Mouse (Mus musculus): Measurements from ENCODE around the gene Tspan4. TPM values are rescaled to one million over a fixed set of nuclear protein-coding genes. Genes with fewer than 3 reads are reported as not detected.

The Tspan4 gene
- polyA plus RNA-seq, 1 experiment from 2014 or later, result 72.8 TPM

GRCm38 (mm10) chr7:141433517-141434400, 41.3 kb upstream of the Tspan4 start:
- peak overlapping the region; percentile 51 for H3K4me3 ChIP-seq (replicated peaks)
- no peak for ATAC-seq (ENCODE audit: insufficient read depth, low FRiP score, low read depth)
- H3K27ac ChIP-seq, result no peak overlapping the region
- H3K36me3 ChIP-seq, result peaks cover 10% of the 10 kb centered on the region
- H3K4me2 ChIP-seq, result peak overlapping the region; percentile 93
- no peaks in the 10 kb centered on the region for H3K9me3 ChIP-seq
- 72% methylated on average over 15 of the region's 15 CpGs for WGBS
- peak overlapping the region; percentile 50; the same call in 1 of the 2 replicates for H3K9ac ChIP-seq
- no peaks in the 10 kb centered on the region for H3K27me3 ChIP-seq (replicated peaks)
- H3K4me1 ChIP-seq, result peaks cover 58% of the 10 kb centered on the region

- 16% methylated on average over 8 of the region's 8 CpGs for WGBS
- Histone ChIP-seq H3K4me3 (replicated peaks) (peak overlapping the region; percentile 51), H3K4me1 (peaks cover 51% of the 10 kb centered on the region), H3K36me3 (peaks cover 16% of the 10 kb centered on the region), H3K9ac (peak overlapping the region; percentile 50), H3K4me2 (peak overlapping the region; percentile 93), H3K27me3 (replicated peaks) (no peaks in the 10 kb centered on the region), H3K9me3 (no peaks in the 10 kb centered on the region), H3K27ac (peak overlapping the region; percentile 42)
- no peak for ATAC-seq (ENCODE audit: insufficient read depth, low FRiP score, low read depth)
These were observed 40.6 kb upstream of the Tspan4 start for GRCm38 (mm10) chr7:141434464-141434863.

GRCm38 (mm10) chr7:141435129-141435855, 39.7 kb upstream of the Tspan4 start:
- Histone ChIP-seq H3K27ac (peak overlapping the region; percentile 42), H3K4me2 (peak overlapping the region; percentile 93), H3K4me3 (replicated peaks) (peak overlapping the region; percentile 51), H3K4me1 (peaks cover 43% of the 10 kb centered on the region), H3K9me3 (no peaks in the 10 kb centered on the region), H3K36me3 (peaks cover 22% of the 10 kb centered on the region), H3K27me3 (replicated peaks) (no peaks in the 10 kb centered on the region), H3K9ac (0 out of 2 replicates have a peak overlapping the region, but pooled peaks have one; percentile 50)
- 5% methylated on average over 17 of the region's 17 CpGs for WGBS
- ATAC-seq (ENCODE audit: insufficient read depth, low FRiP score, low read depth), result peak; percentile 32; the same call in 1 of the 2 replicates

- H3K4me3 ChIP-seq (replicated peaks), result no peak overlapping the region
- H3K9me3 ChIP-seq, result no peaks in the 10 kb centered on the region
- no peak overlapping the region for H3K9ac ChIP-seq
- peaks cover 47% of the 10 kb centered on the region for H3K4me1 ChIP-seq
- H3K27ac ChIP-seq, result 0 out of 2 replicates have a peak overlapping the region, but pooled peaks have one; percentile 35
- peaks cover 20% of the 10 kb centered on the region for H3K36me3 ChIP-seq
- no peaks in the 10 kb centered on the region for H3K27me3 ChIP-seq (replicated peaks)
- H3K4me2 ChIP-seq, result peak overlapping the region; percentile 93
- WGBS, result 80% methylated on average over 9 of the region's 9 CpGs
- no peak for ATAC-seq (ENCODE audit: insufficient read depth, low FRiP score, low read depth)
These were observed 39.1 kb upstream of the Tspan4 start for GRCm38 (mm10) chr7:141435856-141436522.

- Histone ChIP-seq H3K9ac (no peak overlapping the region), H3K4me3 (replicated peaks) (peak overlapping the region; percentile 64), H3K4me2 (peak overlapping the region; percentile 86), H3K27ac (no peak overlapping the region), H3K36me3 (peaks cover 19% of the 10 kb centered on the region), H3K9me3 (no peaks in the 10 kb centered on the region), H3K4me1 (peaks cover 48% of the 10 kb centered on the region), H3K27me3 (replicated peaks) (no peaks in the 10 kb centered on the region)
- ATAC-seq (ENCODE audit: insufficient read depth, low FRiP score, low read depth), result no peak
- 63% methylated on average over 2 of the region's 2 CpGs for WGBS
These were observed 38.5 kb upstream of the Tspan4 start for GRCm38 (mm10) chr7:141436523-141436892.

- no peaks in the 10 kb centered on the region for H3K9me3 ChIP-seq
- H3K4me3 ChIP-seq (replicated peaks), result peak within 1 kb of the TSS; percentile 64
- peak within 1 kb of the TSS; percentile 86 for H3K4me2 ChIP-seq
- ATAC-seq (ENCODE audit: insufficient read depth, low FRiP score, low read depth), result peak; percentile 76
- peaks cover 58% of the 10 kb centered on the region for H3K4me1 ChIP-seq
- peaks cover 18% of the 10 kb centered on the region for H3K36me3 ChIP-seq
- WGBS, result 7% methylated on average over 53 of the region's 53 CpGs
- peak within 1 kb of the TSS; percentile 77 for H3K9ac ChIP-seq
- H3K27ac ChIP-seq, result peak within 1 kb of the TSS; percentile 3; the same call in 1 of the 2 replicates
- H3K27me3 ChIP-seq (replicated peaks), result no peaks in the 10 kb centered on the region
These were observed 37.6 kb upstream of the Tspan4 start, which contains the start of gene Slc25a22 for GRCm38 (mm10) chr7:141437178-141438120. TSS of gene Slc25a22 (minus strand) at chr7:141437892.

- Histone ChIP-seq H3K4me3 (replicated peaks) (no peak overlapping the region), H3K36me3 (peaks cover 18% of the 10 kb centered on the region), H3K9me3 (no peaks in the 10 kb centered on the region), H3K4me2 (no peak overlapping the region), H3K9ac (no peak overlapping the region), H3K4me1 (peaks cover 63% of the 10 kb centered on the region), H3K27ac (no peak overlapping the region), H3K27me3 (replicated peaks) (no peaks in the 10 kb centered on the region)
- no peak for ATAC-seq (ENCODE audit: insufficient read depth, low FRiP score, low read depth)
- 90% methylated on average over 12 of the region's 12 CpGs for WGBS
These were observed 36.7 kb upstream of the Tspan4 start for GRCm38 (mm10) chr7:141438201-141438968.

GRCm38 (mm10) chr7:141439140-141439679, 35.8 kb upstream of the Tspan4 start:
- H3K27me3 ChIP-seq (replicated peaks), result no peaks in the 10 kb centered on the region

GRCm38 (mm10) chr7:141439811-141440210, 35.2 kb upstream of the Tspan4 start:
- ATAC-seq (ENCODE audit: insufficient read depth, low FRiP score, low read depth), result no peak
- Histone ChIP-seq H3K27me3 (replicated peaks) (no peaks in the 10 kb centered on the region), H3K4me3 (replicated peaks) (no peak overlapping the region), H3K27ac (no peak overlapping the region), H3K36me3 (peaks cover 18% of the 10 kb centered on the region), H3K4me2 (no peak overlapping the region), H3K4me1 (peaks cover 53% of the 10 kb centered on the region), H3K9ac (no peak overlapping the region), H3K9me3 (no peaks in the 10 kb centered on the region)
- WGBS, result 94% methylated on average over 11 of the region's 11 CpGs

More at GRCm38 (mm10) chr7:141439140-141439679, 35.8 kb upstream of the Tspan4 start:
- H3K4me2 ChIP-seq, result no peak overlapping the region
- no peak overlapping the region for H3K27ac ChIP-seq
- peaks cover 59% of the 10 kb centered on the region for H3K4me1 ChIP-seq
- H3K4me3 ChIP-seq (replicated peaks), result no peak overlapping the region
- H3K36me3 ChIP-seq, result peaks cover 18% of the 10 kb centered on the region
- H3K9ac ChIP-seq, result no peak overlapping the region
- 93% methylated on average over 10 of the region's 10 CpGs for WGBS
- ATAC-seq (ENCODE audit: insufficient read depth, low FRiP score, low read depth), result no peak
- H3K9me3 ChIP-seq, result no peaks in the 10 kb centered on the region

- no peak overlapping the region for H3K9ac ChIP-seq
- H3K27me3 ChIP-seq (replicated peaks), result no peaks in the 10 kb centered on the region
- H3K4me1 ChIP-seq, result peaks cover 46% of the 10 kb centered on the region
- WGBS, result 23% methylated on average over 6 of the region's 6 CpGs
- no peak overlapping the region for H3K4me3 ChIP-seq (replicated peaks)
- no peak for ATAC-seq (ENCODE audit: insufficient read depth, low FRiP score, low read depth)
- peaks cover 18% of the 10 kb centered on the region for H3K36me3 ChIP-seq
- H3K4me2 ChIP-seq, result no peak overlapping the region
- no peaks in the 10 kb centered on the region for H3K9me3 ChIP-seq
- no peak overlapping the region for H3K27ac ChIP-seq
These were observed 34.4 kb upstream of the Tspan4 start for GRCm38 (mm10) chr7:141440613-141441012.
